Mouse (Mus musculus) lung, embryonic 14.5 days (tissue): ENCODE results near the gene Ncmap. TPM values are rescaled to one million over a fixed set of nuclear protein-coding genes. Genes with fewer than 3 reads are reported as not detected.
A peak's percentile ranks its signal among the peaks of the same experiment; 100 is the strongest.

ENCODE experiments used
- ATAC-seq: fragments of 200-750 bp; cut with Nextera tagmentation; 2 replicates; pipeline ENCODE4 v1.8.0; 2017; ENCODE audit warnings: mild to moderate bottlenecking, moderate TSS enrichment, moderate library complexity; ENCODE audit not compliant: insufficient read depth
- DNase-seq: peaks from one replicate; pipeline ENCODE4 v3.0.0-alpha.2; 2015
- H3K27ac ChIP-seq: fragments of 300-500 bp; sonication (generic); 2 replicates; pipeline ENCODE4 v1.5.1; 2014; ENCODE audit warnings: low read depth, mild to moderate bottlenecking, moderate library complexity
- H3K27me3 ChIP-seq: fragments of 300-500 bp; sonication (generic); 2 replicates; pipeline ENCODE4 v1.6.1; 2014; ENCODE audit warnings: low read length, control low read depth; ENCODE audit not compliant: insufficient read depth
- H3K36me3 ChIP-seq: fragments of 300-500 bp; sonication (generic); 2 replicates; pipeline ENCODE4 v1.6.1; 2014; ENCODE audit warnings: control low read depth; ENCODE audit not compliant: insufficient read depth
- H3K4me1 ChIP-seq: fragments of 300-500 bp; sonication (generic); 2 replicates; pipeline ENCODE4 v1.6.1; 2014; ENCODE audit warnings: antibody characterized with exemption, control low read depth; ENCODE audit not compliant: insufficient read depth
- H3K4me2 ChIP-seq: fragments of 300-500 bp; sonication (generic); 2 replicates; pipeline ENCODE4 v1.6.1; 2014; ENCODE audit warnings: mild to moderate bottlenecking
- H3K4me3 ChIP-seq: fragments of 300-500 bp; sonication (generic); 2 replicates; pipeline ENCODE4 v1.5.1; 2014; ENCODE audit warnings: low read depth, low read length
- H3K9ac ChIP-seq: fragments of 300-500 bp; sonication (generic); 2 replicates; pipeline ENCODE4 v1.6.1; 2014
- H3K9me3 ChIP-seq: fragments of 300-500 bp; sonication (generic); 2 replicates; pipeline ENCODE4 v1.6.1; 2016; ENCODE audit warnings: low read depth, low read length, control low read depth
- CTCF ChIP-seq: IDR thresholded peaks from 2 replicates; pipeline ENCODE4 v1.5.1; 2016; ENCODE audit warnings: antibody characterized with exemption, low read depth
- WGBS: fragments of 180-500 bp; shearing (Covaris S2); extraction: QIAGEN DNeasy Blood & Tissue Kit; methylation state at CpG from one replicate; pipeline ENCODE4 v1.1.7; 2014; 5-methylcytosine and 5-hydroxymethylcytosine counted together
- polyA plus RNA-seq: library from polyadenylated mRNA; unstranded; fragments of >200 nt; fragmentation: Nextera tagmentation; extraction: Ambion mirVana; gene quantifications from 2 replicates; pipeline ENCODE4 v1.2.1, GENCODE M21; 2014

The Ncmap gene
- polyA plus RNA-seq, 1 experiment from 2014 or later = 4.6 TPM

GRCm38 (mm10) chr4:135420961-135421360, 22.9 kb upstream of the Ncmap start:
- no peak for ATAC-seq

GRCm38 (mm10) chr4:135420416-135420815, 22.4 kb upstream of the Ncmap start:
- peaks cover 37% of the 10 kb centered on the region for H3K36me3 ChIP-seq
- ATAC-seq = no peak

More at GRCm38 (mm10) chr4:135420961-135421360, 22.9 kb upstream of the Ncmap start:
- Histone ChIP-seq H3K36me3 (peaks cover 37% of the 10 kb centered on the region), H3K27ac (no peak overlapping the region), H3K9ac (no peak overlapping the region), H3K27me3 (no peaks in the 10 kb centered on the region), H3K4me2 (no peak overlapping the region), H3K4me3 (no peak overlapping the region), H3K9me3 (no peaks in the 10 kb centered on the region), H3K4me1 (no peaks in the 10 kb centered on the region)
- no peak for DNase-seq
- no peak for TF ChIP-seq CTCF
- WGBS = 90% methylated on average over 13 of the region's 13 CpGs

GRCm38 (mm10) chr4:135419996-135420395, 22.0 kb upstream of the Ncmap start:
- Histone ChIP-seq H3K27ac (no peak overlapping the region), H3K4me3 (no peak overlapping the region), H3K27me3 (no peaks in the 10 kb centered on the region), H3K4me2 (no peak overlapping the region), H3K4me1 (no peaks in the 10 kb centered on the region), H3K9ac (no peak overlapping the region), H3K36me3 (peaks cover 37% of the 10 kb centered on the region), H3K9me3 (no peaks in the 10 kb centered on the region)
- DNase-seq (no peak), ATAC-seq (no peak)
- 69% methylated on average over 21 of the region's 21 CpGs for WGBS
- TF ChIP-seq CTCF = no peak

More at GRCm38 (mm10) chr4:135420416-135420815, 22.4 kb upstream of the Ncmap start:
- no peak for TF ChIP-seq CTCF
- H3K9me3 ChIP-seq = no peaks in the 10 kb centered on the region
- no peak overlapping the region for H3K4me2 ChIP-seq
- no peak overlapping the region for H3K4me3 ChIP-seq
- no peak for DNase-seq
- H3K27ac ChIP-seq = no peak overlapping the region
- no peak overlapping the region for H3K9ac ChIP-seq
- H3K4me1 ChIP-seq = no peaks in the 10 kb centered on the region
- H3K27me3 ChIP-seq = no peaks in the 10 kb centered on the region
- 71% methylated on average over 11 of the region's 11 CpGs for WGBS

GRCm38 (mm10) chr4:135416367-135416766, 18.3 kb upstream of the Ncmap start:
- Histone ChIP-seq H3K36me3 (peaks cover 38% of the 10 kb centered on the region), H3K4me3 (no peak overlapping the region), H3K9ac (no peak overlapping the region), H3K9me3 (no peaks in the 10 kb centered on the region), H3K27me3 (no peaks in the 10 kb centered on the region), H3K27ac (no peak overlapping the region), H3K4me2 (no peak overlapping the region), H3K4me1 (no peaks in the 10 kb centered on the region)
- DNase-seq = no peak
- 86% methylated on average over 21 of the region's 21 CpGs for WGBS
- no peak for ATAC-seq
- TF ChIP-seq CTCF = no peak

GRCm38 (mm10) chr4:135413491-135413890, 15.5 kb upstream of the Ncmap start:
- peaks cover 23% of the 10 kb centered on the region; the same call in 1 of the 2 replicates for H3K36me3 ChIP-seq
- no peak for TF ChIP-seq CTCF
- 77% methylated on average over 8 of the region's 8 CpGs for WGBS
- H3K4me2 ChIP-seq = no peak overlapping the region
- no peak overlapping the region for H3K27ac ChIP-seq
- DNase-seq (no peak), ATAC-seq (no peak)
- H3K27me3 ChIP-seq = no peaks in the 10 kb centered on the region
- no peaks in the 10 kb centered on the region for H3K9me3 ChIP-seq
- no peaks in the 10 kb centered on the region for H3K4me1 ChIP-seq
- H3K4me3 ChIP-seq = no peak overlapping the region
- no peak overlapping the region for H3K9ac ChIP-seq

GRCm38 (mm10) chr4:135411633-135412032, 13.6 kb upstream of the Ncmap start:
- ATAC-seq (no peak), DNase-seq (peak; percentile 87)
- TF ChIP-seq CTCF = peak; percentile 90
- Histone ChIP-seq H3K36me3 (peaks cover 10% of the 10 kb centered on the region; the same call in 1 of the 2 replicates), H3K4me3 (no peak overlapping the region), H3K9ac (no peak overlapping the region), H3K27ac (no peak overlapping the region), H3K4me1 (no peaks in the 10 kb centered on the region), H3K4me2 (no peak overlapping the region), H3K27me3 (no peaks in the 10 kb centered on the region), H3K9me3 (no peaks in the 10 kb centered on the region)
- 37% methylated on average over 4 of the region's 4 CpGs for WGBS

GRCm38 (mm10) chr4:135406180-135406579, 8.2 kb upstream of the Ncmap start:
- H3K9me3 ChIP-seq = no peaks in the 10 kb centered on the region
- peak; percentile 52 for DNase-seq
- no peak overlapping the region for H3K27ac ChIP-seq
- 41% methylated on average over 5 of the region's 5 CpGs for WGBS
- no peak for ATAC-seq
- TF ChIP-seq CTCF = no peak
- H3K27me3 ChIP-seq = no peaks in the 10 kb centered on the region
- H3K4me3 ChIP-seq = no peak overlapping the region
- H3K4me1 ChIP-seq = no peaks in the 10 kb centered on the region
- H3K9ac ChIP-seq = no peak overlapping the region
- no peaks in the 10 kb centered on the region for H3K36me3 ChIP-seq
- H3K4me2 ChIP-seq = no peak overlapping the region

GRCm38 (mm10) chr4:135404916-135405315, 6.9 kb upstream of the Ncmap start:
- ATAC-seq (no peak), DNase-seq (no peak)
- 79% methylated on average over 2 of the region's 2 CpGs for WGBS
- H3K27me3 ChIP-seq = no peaks in the 10 kb centered on the region
- H3K4me2 ChIP-seq = no peak overlapping the region
- H3K4me1 ChIP-seq = no peaks in the 10 kb centered on the region
- no peak overlapping the region for H3K9ac ChIP-seq
- no peaks in the 10 kb centered on the region for H3K36me3 ChIP-seq
- H3K4me3 ChIP-seq = no peak overlapping the region
- no peak overlapping the region for H3K27ac ChIP-seq
- no peak for TF ChIP-seq CTCF
- H3K9me3 ChIP-seq = no peaks in the 10 kb centered on the region
